Mouse (Mus musculus) layer of hippocampus, postnatal 10 days (tissue): ENCODE results near the gene Cdc6. TPM values are rescaled to one million over a fixed set of nuclear protein-coding genes. Genes with fewer than 3 reads are reported as not detected.

Source experiments
- DNase-seq, 2 experiments: peaks; one replicate each; pipeline ENCODE4 v3.0.0; 2021; ENCODE audit warnings: low spot score in 2 of 2
- total RNA-seq, 2 experiments: library from RNA; stranded (reverse); gene quantifications; 2 replicates each; pipeline ENCODE4 v1.2.3; 2021

Cdc6 gene
- total RNA-seq, 2 experiments from 2014 or later = 1.1 to 2.2 TPM

DNA sequence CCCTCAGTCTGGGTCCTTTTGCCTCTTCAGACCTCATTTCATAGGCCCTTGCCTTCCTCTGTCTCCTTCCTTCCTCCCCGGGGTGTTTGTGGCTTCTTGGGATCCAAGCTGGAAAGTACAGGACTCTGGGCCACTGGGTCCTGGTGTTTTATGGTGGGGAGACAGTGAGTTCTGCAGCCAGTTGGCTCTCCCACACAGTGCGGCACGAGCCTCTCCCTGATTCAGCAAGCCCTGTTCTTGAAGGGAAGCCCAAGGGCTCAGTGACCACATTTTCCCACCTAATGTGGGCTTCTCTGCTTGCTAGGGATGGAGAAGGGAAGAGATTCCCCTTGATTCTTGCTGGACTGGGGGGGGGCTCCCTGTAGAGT lies 34.9 kb downstream of the Cdc6 start:
- DNase-seq = no peak

DNA sequence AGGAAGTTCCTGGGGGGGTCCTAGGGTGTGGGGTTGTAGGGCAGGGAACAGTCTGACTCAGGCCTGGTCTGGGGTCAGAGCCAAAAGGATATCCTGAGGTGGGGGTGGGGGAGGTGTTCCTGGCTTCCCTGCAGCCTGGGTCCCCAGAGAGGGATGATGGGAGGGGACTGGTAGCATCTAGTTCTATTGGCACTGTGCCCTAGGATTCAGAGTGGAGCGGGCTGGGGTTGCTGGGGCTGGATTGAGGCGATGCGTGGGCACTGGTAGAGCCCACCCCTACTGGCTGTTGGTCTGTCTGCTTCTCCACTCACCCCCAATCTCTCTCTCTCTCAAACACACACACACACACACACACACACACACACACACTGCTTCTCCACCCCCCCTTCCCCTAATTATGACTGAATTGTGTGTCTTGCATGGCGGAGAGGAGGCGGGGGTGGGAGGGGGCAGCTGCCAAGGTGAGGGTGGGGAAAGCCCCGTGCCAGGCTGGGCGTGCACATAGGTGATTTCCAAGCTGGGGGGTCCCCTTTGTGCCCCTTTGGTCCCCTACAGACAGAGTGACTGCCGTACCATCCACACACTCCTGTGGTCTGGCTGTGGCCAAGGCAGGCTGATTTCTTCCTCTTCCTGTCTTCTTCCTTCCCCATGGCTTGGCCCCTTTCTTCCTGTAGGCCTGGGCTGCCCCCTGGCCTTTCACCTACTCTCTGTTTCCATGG lies 35.5 kb downstream of the Cdc6 start:
- no peak for DNase-seq

DNA sequence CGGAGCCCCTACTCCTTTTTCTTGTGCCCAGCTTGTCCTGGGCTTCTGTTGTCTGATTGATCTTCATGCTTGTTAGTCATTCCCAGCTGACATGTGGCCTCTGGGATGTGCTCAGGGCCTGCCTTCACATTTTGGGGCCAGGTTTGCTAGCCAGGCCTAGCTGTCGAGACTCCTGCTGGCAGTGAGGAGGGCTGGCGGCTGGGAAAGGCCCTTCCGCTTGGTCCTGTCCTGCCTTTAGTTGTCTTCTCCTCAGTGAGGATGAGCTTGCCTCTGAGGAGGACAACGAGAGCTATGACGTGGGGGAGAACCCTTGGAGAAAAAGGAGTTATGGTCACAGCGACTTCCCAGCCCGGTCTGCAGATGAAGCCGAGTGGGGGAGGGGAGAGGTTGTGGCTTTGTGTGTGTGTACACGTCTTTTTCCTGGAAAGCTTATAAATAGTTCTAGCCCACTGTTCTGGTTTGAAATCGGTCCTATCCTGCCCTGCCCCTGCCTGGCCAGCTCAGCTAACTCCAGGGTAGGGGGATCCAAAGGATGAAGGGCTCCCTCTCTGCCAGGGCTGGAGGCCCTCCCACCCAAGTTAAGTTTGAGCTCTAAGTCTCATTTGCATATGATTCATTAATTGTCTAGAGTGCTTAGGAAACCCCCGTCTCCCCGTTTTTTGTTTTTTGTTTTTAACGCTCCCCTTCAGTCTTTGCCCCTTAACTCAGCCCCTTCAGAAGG lies 36.3 kb downstream of the Cdc6 start:
- peak in 1 of 2 experiments; percentile 23 for DNase-seq

DNA sequence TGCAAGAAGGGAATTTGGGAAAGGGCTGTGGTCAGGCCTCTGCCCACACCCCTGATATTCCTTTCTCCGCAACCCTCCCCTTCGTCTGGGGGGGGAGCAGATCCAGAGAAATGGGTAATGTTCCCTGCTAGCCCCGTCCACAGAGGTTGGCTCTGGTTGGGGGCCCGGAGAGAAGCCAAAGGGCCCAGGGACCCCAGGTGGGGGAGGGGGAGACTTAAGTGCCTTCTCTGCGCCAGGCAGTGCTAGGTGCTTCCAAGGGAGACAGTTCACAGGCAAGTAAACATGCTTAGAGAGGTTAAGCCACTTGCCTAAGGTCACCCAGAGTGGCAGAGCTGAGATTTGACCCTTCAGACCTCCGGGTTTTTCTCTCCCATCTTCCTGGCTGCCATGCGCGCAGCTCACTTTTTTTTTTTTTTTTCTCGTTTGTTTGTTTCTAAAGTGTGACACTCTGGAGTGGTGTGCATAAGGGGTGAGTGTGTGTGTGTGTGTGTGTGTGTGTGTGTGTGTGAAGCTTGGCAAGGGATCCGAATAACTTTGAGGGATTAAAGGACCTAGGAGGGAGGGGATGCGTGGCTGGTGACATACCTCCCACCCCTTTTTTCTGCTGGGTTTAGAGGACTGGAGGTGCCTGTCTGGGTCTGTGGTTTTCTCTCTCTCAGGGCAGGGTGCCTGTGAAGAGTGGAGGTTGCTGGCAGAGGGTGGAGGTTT lies 37.5 kb downstream of the Cdc6 start:
- no peak for DNase-seq

DNA sequence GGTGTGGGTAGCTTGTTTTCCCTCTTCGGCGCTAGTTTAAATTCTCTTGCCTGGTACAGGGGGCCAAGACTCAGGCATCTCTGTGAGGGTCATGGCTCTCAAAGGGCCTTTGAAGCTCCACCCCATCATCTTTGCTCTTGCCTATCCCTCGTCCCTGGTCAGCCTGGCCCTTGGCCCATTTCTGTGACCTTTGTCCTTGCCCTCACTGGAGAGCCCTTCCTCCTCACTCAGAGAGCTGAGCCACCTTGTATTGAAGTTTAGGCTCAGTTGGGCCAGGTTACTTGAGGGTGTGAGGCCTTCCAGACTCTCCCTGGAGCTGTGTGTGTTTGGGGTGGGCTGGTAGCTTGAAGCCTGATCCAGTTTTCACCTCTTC lies 38.0 kb downstream of the Cdc6 start:
- no peak for DNase-seq

DNA sequence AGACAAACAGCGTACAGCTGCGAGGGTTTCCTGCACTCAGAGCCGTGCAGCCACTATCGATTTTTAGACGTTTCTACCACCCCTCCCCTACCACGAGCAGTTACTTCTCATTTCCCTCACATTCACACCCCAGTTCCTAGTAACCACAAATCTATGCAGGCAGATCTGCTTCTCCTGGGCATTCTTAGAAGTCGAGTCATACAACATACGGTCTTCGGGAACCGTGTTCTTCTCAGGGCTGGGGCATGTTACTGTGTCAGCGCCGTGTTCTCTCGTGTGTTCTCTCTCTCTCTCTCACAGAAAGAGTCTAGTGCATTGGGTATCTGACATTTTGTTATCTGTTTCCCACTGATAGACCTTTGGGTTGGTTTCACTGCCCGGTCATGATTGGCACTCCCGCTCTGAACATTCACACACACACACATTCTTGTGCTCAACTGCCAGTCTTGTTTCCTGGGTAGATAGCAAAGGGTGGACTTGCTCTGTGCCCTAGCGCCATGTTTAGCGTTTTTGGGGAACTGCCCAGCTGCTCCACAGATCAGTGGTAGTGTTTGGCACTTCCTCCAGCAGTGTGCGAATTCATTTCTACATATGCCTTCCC lies 40.5 kb downstream of the Cdc6 start:
- no peak for DNase-seq

DNA sequence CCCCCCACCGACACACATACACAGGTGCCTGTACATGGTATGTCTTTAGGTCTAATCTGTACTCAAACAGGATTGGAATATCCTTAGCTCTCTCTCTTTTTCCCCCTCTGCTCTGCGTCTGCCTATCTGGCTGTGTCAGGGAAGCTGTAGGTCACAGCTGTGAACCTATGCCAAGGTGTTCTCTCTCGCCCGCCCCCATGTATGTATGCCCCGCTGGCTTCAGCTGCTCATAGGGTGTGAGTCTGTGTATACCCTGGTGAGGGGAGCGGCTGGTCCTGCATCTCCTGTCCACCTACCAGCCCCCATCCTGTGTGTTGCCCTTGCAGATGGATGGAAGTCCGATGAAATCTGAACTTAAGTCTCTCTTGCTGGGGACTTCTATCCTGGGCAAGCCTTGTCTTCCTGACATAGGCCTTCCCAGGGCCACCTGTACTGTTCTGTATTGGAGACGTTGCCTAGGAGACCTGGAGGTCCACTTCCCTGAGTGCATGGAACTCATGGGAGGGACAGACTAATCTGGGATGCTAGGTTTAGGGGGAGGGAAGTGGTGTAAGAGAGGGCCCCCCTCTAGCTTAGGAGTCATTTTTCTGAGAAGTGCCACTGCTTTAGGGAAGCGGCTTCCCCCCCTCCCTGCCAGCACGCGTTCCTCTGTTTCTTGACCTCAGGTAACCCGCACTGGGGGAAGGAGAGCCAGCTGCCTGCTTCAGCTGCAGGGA lies 41.8 kb downstream of the Cdc6 start:
- no peak for DNase-seq

DNA sequence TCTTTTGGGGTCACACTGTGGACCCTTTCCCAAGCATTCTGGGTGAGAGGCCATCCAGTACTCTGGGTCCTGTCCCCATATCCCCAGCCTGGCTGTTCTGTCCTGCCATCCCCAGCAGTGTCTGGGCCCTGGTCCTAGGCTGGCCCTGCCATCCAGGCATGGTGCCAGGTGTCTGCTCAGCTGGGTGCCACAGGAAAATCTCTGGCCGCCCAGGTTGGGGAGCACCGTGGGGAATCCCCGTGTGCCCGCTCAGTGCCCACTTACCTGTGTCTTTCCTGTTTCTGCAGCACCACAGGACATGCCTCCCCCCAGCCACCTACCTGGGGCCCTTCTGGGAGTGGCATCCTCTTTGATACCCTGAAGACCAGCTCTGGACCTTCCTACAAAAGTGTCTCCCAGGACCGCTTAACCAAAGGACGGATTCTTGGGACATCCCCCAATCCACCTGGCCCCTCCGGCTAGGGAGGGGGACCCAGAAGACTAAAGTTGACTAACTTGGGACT lies 42.4 kb downstream of the Cdc6 start:
- peak in 1 of 2 experiments; percentile 33 for DNase-seq

DNA sequence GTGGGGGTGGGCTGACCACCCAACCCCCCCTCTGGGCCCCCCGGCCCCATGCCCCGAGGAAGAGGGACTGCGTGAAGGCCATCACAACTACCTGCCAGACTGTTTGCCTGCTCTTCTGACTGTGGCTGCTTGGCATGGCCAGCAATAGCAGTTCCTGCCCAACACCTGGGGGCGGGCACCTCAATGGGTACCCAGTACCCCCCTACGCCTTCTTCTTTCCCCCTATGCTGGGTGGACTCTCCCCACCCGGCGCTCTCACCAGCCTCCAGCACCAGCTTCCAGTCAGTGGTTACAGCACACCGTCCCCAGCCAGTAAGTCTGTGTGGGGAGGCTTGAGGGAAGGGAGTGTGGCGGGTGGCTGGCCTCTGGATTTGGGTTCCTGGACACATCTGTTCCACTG lies 42.9 kb downstream of the Cdc6 start:
- DNase-seq = no peak

DNA sequence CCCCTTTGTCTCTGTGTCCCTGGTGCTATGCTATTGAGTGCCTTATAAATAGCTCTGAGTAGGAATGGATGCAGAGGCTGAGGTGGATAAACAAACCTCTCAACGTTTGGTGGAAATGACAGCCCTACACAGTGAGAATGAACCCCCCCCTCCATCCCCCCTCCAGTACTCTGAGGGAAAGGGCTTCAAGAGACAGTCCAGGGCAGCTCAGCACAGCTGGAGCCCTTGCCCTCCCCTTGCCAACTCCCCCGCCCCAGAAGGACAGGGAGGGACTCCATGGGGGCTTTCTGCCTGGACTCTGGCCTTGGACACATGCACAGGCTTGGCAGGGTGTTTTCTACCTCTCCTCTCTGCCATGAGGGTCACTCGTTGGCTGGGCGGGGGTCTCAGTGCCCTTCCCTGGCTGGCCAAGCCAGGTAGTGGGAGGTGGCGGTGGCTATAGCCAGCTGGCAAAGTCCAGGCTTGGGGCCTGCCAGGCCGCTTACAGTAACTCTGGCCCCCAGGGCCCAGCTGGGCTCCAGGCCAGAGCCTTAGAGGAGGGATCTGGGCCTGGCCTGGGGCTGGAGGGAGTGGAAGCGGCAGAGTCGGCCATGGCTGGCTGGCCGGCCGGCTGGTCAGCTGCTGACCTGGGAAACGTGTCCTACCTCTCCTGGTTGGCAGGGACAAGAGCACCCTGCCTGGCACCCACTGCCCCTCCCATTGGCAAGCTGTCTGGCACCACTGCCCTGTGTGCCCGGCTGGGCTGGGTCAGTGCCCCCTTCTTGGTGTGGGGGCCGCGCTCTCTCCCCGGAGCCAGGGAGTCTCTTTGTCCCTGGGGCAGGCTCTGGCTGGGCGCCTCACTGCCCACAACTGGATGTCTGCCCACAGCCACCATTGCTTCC lies 43.7 kb downstream of the Cdc6 start:
- peak; percentile 74 to 80 for DNase-seq

DNA sequence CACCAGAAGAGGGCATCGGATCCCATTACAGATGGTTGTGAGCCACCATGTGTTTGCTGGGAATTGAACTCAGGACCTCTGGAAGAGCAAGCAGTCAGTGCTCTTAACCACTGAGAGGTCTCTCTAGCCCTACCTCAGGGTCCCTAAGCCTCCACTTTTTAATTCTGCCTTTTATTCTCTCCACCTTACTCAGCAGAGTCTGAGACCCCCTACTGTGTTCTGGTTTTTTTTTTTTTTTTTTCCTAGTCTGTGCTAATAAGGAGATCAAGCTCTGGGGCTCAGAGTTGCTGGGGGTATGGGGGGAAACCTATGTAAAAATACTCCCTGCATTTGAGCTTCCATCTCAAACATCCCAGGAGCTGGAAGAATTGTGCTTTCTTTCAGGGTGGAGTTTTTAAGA lies 44.5 kb downstream of the Cdc6 start:
- DNase-seq = no peak

DNA sequence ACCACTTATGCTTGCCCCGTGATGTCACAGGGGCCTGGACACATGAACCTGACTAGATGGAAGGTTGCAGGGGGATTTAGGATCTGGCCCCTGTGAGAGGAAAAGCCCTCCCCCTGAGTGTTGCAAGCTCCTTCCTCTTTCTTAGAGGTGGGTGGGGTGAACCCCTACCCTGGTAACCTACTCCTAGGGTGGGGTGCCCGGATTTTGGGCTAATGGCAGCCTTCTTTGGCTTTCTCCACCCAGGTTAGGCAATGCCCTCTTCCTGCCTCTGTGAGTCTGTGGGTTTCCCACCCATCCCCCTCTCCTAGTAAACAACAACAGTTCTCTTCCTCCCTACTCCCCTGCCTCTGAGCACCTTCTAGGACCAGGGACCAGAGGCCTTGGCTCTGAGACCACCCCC lies 45.1 kb downstream of the Cdc6 start:
- DNase-seq = no peak

DNA sequence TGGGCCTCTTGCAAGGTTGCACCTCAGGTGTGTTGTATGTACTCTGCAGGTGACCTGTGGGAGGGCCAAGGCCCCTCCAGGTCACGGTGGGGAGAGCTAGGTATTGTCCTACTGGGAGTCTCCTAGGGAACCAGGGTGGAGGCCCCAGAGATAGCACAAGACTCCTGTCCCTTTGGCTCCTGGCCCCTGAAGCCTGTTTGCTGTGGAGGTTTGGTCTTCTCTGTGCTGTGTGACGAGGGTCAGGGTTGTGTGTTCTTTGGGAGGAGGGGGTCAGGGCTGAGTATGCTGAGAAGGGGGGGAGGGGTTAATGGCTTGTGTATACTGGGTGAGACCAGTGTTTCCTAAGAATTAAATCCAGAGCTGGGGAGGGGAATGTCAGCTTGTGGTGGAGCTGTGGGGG lies 45.8 kb downstream of the Cdc6 start:
- DNase-seq = no peak

DNA sequence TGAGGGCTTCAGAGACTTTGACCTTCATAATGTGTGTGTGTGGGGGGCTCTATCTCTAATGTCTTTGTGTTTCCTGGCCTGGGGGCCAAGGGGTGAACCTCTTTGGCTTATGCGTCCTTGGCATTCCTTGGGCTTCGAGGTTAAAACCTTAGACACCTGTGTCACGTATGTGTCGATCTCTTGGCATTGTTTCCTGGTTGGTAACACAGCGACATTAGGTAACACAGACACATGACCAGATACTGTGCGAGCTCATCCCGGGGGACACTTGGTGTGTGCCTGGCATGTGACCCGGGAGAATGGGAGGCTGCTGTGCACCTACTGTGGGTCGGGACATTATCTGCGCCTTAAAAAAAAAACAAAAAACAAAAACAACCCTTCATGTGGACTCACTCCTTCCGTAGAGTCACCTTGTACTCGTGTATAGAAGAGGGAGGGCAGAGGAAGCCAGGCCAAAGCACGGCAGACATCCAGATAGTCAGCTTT lies 46.3 kb downstream of the Cdc6 start:
- no peak for DNase-seq

DNA sequence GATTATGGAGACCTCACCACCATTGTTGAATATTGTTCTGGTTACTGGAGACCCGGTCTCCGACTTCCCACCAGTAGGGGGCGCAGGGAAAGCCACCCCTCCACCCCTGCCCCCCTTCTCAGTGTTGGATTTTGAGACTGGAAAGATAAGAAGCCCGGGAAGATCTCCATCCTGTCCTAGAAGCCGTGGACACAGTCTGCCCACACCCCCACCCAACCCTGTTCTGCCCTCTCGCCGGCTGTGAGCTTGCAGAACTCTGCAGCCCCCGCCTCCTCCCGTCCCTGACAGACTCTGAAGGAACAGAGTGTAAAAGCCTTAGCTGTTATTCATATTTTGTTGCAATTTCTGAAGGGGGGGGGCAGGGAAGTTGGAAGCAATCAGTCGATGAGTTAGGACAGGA lies 46.8 kb downstream of the Cdc6 start:
- peak in 1 of 2 experiments; percentile 80 for DNase-seq

DNA sequence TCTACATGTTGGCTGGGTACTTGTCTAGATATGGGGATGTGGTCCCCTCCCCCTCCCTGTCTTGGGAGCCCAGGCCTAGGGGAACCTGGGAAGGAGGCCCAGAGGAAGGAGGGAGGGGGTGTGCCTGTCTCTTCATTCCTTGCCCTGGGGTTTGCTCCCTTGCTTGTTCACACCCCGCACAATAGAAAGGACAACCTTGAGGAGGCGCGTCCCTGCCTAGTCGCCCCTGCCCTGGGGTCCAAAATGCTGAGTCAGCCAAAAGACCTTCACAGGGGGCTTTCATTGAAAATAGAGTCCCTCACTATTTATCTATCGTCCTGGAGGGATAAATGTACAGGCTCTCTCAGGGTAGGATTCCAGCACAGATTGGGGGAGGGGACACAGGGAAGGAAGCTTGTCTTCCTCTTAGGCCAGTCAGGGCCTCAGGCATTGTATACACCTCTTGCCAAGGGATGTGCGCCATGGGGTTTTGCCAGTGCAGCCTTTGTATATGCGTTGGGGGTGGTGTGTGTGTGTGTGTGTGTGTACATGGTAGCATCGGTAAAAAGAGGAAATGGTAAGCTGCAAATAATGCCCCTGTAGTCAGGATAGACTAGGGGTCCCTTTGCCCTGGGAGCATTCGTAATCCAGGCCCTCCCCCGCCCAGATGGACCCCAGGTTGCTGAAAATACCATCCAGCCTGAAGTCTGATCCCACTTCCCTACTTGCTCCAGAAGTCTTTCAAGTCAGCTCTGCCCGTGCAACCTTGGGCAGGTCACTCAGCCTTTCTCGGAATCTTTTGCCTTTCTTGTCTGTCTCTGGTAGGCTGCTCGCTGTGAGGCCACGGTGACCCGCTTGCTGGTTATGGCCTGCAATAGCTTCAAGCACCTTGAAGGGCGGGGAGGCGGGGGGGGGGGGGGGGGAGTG lies 47.5 kb downstream of the Cdc6 start:
- peak in 1 of 2 experiments; percentile 35 for DNase-seq

DNA sequence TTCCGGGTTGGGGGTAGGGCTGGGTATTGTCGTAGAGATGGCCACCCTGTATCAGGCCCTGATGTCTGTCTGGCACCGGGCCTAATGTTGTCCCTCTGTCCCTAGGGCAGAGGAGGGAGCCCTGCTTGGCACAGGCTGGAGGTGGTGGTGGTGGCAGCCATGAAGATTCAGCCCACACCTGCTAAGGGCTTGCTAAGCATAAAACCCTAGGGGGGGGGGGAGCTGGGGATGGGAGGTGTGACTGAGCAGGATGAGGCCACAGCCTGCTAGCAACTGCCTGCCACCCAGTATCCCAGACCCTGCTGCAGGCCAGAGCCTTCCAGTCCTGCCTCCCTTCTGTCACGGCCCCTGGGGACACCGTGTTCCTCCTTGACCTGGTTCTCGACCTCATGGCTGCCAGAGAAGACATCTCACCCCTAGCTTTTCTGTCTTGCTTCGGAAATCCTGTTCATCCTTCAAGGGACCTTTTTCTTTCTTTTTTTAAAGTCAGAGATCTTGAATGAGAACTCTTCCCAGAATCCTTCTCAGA lies 48.2 kb downstream of the Cdc6 start:
- no peak for DNase-seq

DNA sequence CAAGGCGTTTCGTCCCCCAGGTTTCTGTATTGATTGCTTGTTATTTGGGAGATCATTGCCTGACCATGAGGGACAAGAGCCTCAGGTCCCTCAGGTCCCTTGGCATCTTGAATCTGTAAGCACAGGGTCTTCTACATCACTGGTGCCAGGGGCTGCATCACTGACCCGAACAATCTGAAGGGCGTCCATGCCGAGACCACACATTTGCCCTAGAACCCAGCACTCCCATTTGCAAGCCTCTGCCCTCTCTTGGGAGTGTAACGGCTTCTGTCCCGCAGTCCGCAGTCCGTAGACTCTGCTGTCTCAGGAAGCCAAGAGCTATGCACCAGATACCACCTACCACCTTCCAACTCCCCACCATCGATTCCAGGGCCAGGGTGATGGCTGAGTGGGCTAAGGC lies 48.7 kb downstream of the Cdc6 start:
- DNase-seq = no peak
